Mouse (Mus musculus) spleen, postnatal 14 days (tissue): ENCODE measurements around the gene Erp44.

Experiments used
- DNase-seq, 2 experiments: peaks; one replicate each; pipeline ENCODE4 v3.0.0; 2021 to 2022; ENCODE audit warnings: low spot score in 2 of 2

Gene Erp44

GRCm38 (mm10) chr4:48239046-48239445 lies 40.3 kb downstream of the Erp44 start:
- no peak for DNase-seq

GRCm38 (mm10) chr4:48236721-48237120 lies 42.6 kb downstream of the Erp44 start:
- no peak for DNase-seq

- DNase-seq, result no peak
Measured at GRCm38 (mm10) chr4:48226800-48227199, 52.6 kb downstream of the Erp44 start.

GRCm38 (mm10) chr4:48225604-48226003 lies 53.8 kb downstream of the Erp44 start:
- no peak for DNase-seq

GRCm38 (mm10) chr4:48225173-48225572 lies 54.2 kb downstream of the Erp44 start:
- peak in 1 of 2 experiments; percentile 43 for DNase-seq

- DNase-seq, result no peak
Measured at GRCm38 (mm10) chr4:48203564-48203963, 75.8 kb downstream of the Erp44 start.

- DNase-seq, result no peak
Measured at GRCm38 (mm10) chr4:48198447-48198846, 80.9 kb downstream of the Erp44 start.

- no peak for DNase-seq
Measured at GRCm38 (mm10) chr4:48197925-48198324, 81.4 kb downstream of the Erp44 start.

GRCm38 (mm10) chr4:48182115-48182806 lies 97.1 kb downstream of the Erp44 start:
- DNase-seq, result no peak

GRCm38 (mm10) chr4:48181366-48181765 lies 98.0 kb downstream of the Erp44 start:
- no peak for DNase-seq

GRCm38 (mm10) chr4:48180922-48181321 lies 98.4 kb downstream of the Erp44 start:
- no peak for DNase-seq

- DNase-seq, result no peak
Measured at GRCm38 (mm10) chr4:48175666-48176065, 103.7 kb downstream of the Erp44 start.

- no peak for DNase-seq
Measured at GRCm38 (mm10) chr4:48163851-48164250, 115.5 kb downstream of the Erp44 start.

GRCm38 (mm10) chr4:48160386-48160785 lies 119.0 kb downstream of the Erp44 start:
- DNase-seq, result no peak

- DNase-seq, result no peak
Measured at GRCm38 (mm10) chr4:48155864-48156263, 123.5 kb downstream of the Erp44 start.

- DNase-seq, result no peak
Measured at GRCm38 (mm10) chr4:48153229-48153628, 126.1 kb downstream of the Erp44 start.

- no peak for DNase-seq
Measured at GRCm38 (mm10) chr4:48149492-48149891, 129.9 kb downstream of the Erp44 start.
